Mouse (Mus musculus): Measurements from ENCODE around the gene Kcnj8. TPM values are rescaled to one million over a fixed set of nuclear protein-coding genes. Genes with fewer than 3 reads are reported as not detected.

Kcnj8 gene
- total and polyA plus RNA-seq, 3 experiments = not detected

- no peak for TF ChIP-seq MAFK (IDR thresholded peaks at IDR 0.05; ENCODE audit: borderline replicate concordance, low read depth, low read length)
- TF ChIP-seq MAZ (IDR thresholded peaks at IDR 0.05; ENCODE audit: low read depth, low read length) = no peak
- no peak for TF ChIP-seq USF1 (IDR thresholded peaks at IDR 0.05; ENCODE audit: low read depth, low read length)
- no peak for TF ChIP-seq TCF12 (IDR thresholded peaks at IDR 0.05; ENCODE audit: low read depth, low read length)
- no peak for TF ChIP-seq ZNF384 (IDR thresholded peaks at IDR 0.05; ENCODE audit: low read depth, low read length)
- TF ChIP-seq POLR2AphosphoS5 (IDR thresholded peaks at IDR 0.05; ENCODE audit: borderline replicate concordance, low read depth, low read length) = no peak
- no peak for TF ChIP-seq CHD1 (IDR thresholded peaks at IDR 0.05; ENCODE audit: low read depth, low read length)
- no peak for TF ChIP-seq NRF1 (IDR thresholded peaks at IDR 0.05; ENCODE audit: insufficient read depth, low read depth, low read length, poor library complexity, severe bottlenecking)
- TF ChIP-seq RAD21 (IDR thresholded peaks at IDR 0.05; ENCODE audit: low read depth, low read length) = no peak
- no peak for TF ChIP-seq SMC3 (IDR thresholded peaks at IDR 0.05; ENCODE audit: low read depth, low read length)
- no peak for TF ChIP-seq CTCF (IDR thresholded peaks at IDR 0.05 in 2 of 3, conservative IDR thresholded peaks at IDR 0.05 in 1 of 3; ENCODE audit: control insufficient read depth in 1 of 3, insufficient read depth in 1 of 3, low read depth in 2 of 3, low read length in 3 of 3, poor library complexity in 1 of 3, severe bottlenecking in 1 of 3)
- no peak for TF ChIP-seq ETS1 (IDR thresholded peaks at IDR 0.05; ENCODE audit: low read depth, low read length)
- no peak for TF ChIP-seq TBP (IDR thresholded peaks at IDR 0.05; ENCODE audit: low read depth, low read length)
- no peak for TF ChIP-seq POLR2A (IDR thresholded peaks at IDR 0.05; ENCODE audit: control insufficient read depth in 1 of 2, insufficient read depth in 1 of 2, low read depth in 1 of 2, low read length in 2 of 2, poor library complexity in 1 of 2)
- no peak for TF ChIP-seq CHD2 (IDR thresholded peaks at IDR 0.05; ENCODE audit: low read length)
- TF ChIP-seq ZKSCAN1 (IDR thresholded peaks at IDR 0.05; ENCODE audit: low read depth, low read length) = no peak
- TF ChIP-seq GATA1 (IDR thresholded peaks at IDR 0.05; ENCODE audit: low read depth, low read length) = no peak
- TF ChIP-seq JUND (IDR thresholded peaks at IDR 0.05; ENCODE audit: low read depth, low read length) = no peak
- no peak for TF ChIP-seq ZMIZ1 (IDR thresholded peaks at IDR 0.05; ENCODE audit: low read depth, low read length)
- no peaks in the 10 kb centered on the region for H3K27me3 ChIP-seq (ENCODE audit: control insufficient read depth in 1 of 2, insufficient read depth in 2 of 2, low read length in 2 of 2)
- no peaks in the 10 kb centered on the region for H3K4me1 ChIP-seq (ENCODE audit: control insufficient read depth in 1 of 2, insufficient read depth in 2 of 2, low read length in 2 of 2)
- H3K36me3 ChIP-seq (ENCODE audit: control insufficient read depth in 1 of 2, insufficient read depth in 2 of 2, low read length in 2 of 2) = no peaks in the 10 kb centered on the region
- no peak for DNase-seq (ENCODE audit: low read depth, low spot score)
- H3K9me3 ChIP-seq (replicated peaks; ENCODE audit: insufficient read depth, low read length) = no peaks in the 10 kb centered on the region
- H3K27ac ChIP-seq (ENCODE audit: control insufficient read depth, low read depth, low read length) = no peak overlapping the region
- no peak overlapping the region for H3K4me3 ChIP-seq (ENCODE audit: control insufficient read depth in 1 of 2, insufficient read depth in 1 of 2, low read depth in 2 of 2, low read length in 2 of 2)
- H3K9ac ChIP-seq (ENCODE audit: control insufficient read depth, low read depth, low read length, poor library complexity, severe bottlenecking) = no peak overlapping the region
- no peaks in the 10 kb centered on the region for H3K79me2 ChIP-seq (ENCODE audit: control insufficient read depth, insufficient read depth, low read length, poor library complexity)
These were observed 20.5 kb downstream of the Kcnj8 start for GRCm38 (mm10) chr6:142550871-142551270.

GRCm38 (mm10) chr6:142548377-142548776 is 23.0 kb downstream of the Kcnj8 start:
- H3K79me2 ChIP-seq (ENCODE audit: control insufficient read depth, insufficient read depth, low read length, poor library complexity) = no peaks in the 10 kb centered on the region
- TF ChIP-seq USF2 (IDR thresholded peaks at IDR 0.05; ENCODE audit: borderline replicate concordance in 1 of 2, insufficient read depth in 1 of 2, low read depth in 1 of 2, low read length in 2 of 2) (no peak), ZMIZ1 (IDR thresholded peaks at IDR 0.05; ENCODE audit: low read depth, low read length) (no peak), ZC3H11A (IDR thresholded peaks at IDR 0.05; ENCODE audit: low read depth, low read length) (no peak), RAD21 (IDR thresholded peaks at IDR 0.05; ENCODE audit: low read depth, low read length) (no peak), E2F4 (IDR thresholded peaks at IDR 0.05; ENCODE audit: borderline replicate concordance, low read depth, low read length) (no peak)
- H3K27ac ChIP-seq (ENCODE audit: control insufficient read depth, low read depth, low read length) = no peak overlapping the region
- no peak overlapping the region for H3K4me3 ChIP-seq (ENCODE audit: control insufficient read depth in 1 of 2, insufficient read depth in 1 of 2, low read depth in 2 of 2, low read length in 2 of 2)
- no peak for DNase-seq (ENCODE audit: low read depth, low spot score)
- no peaks in the 10 kb centered on the region for H3K9me3 ChIP-seq (replicated peaks; ENCODE audit: insufficient read depth, low read length)
- no peaks in the 10 kb centered on the region for H3K36me3 ChIP-seq (ENCODE audit: control insufficient read depth in 1 of 2, insufficient read depth in 2 of 2, low read length in 2 of 2)
- H3K27me3 ChIP-seq (ENCODE audit: control insufficient read depth in 1 of 2, insufficient read depth in 2 of 2, low read length in 2 of 2) = no peaks in the 10 kb centered on the region
- H3K9ac ChIP-seq (ENCODE audit: control insufficient read depth, low read depth, low read length, poor library complexity, severe bottlenecking) = no peak overlapping the region
- H3K4me1 ChIP-seq (ENCODE audit: control insufficient read depth in 1 of 2, insufficient read depth in 2 of 2, low read length in 2 of 2) = no peaks in the 10 kb centered on the region

All from MEL (cell line).